Mouse (Mus musculus) heart, postnatal 0 days (tissue): ENCODE measurements around the gene Aqp5. TPM values are rescaled to one million over a fixed set of nuclear protein-coding genes. Genes with fewer than 3 reads are reported as not detected.

Source experiments
- ATAC-seq: fragments of 200-750 bp; cut with Nextera tagmentation; 2 replicates; pipeline ENCODE4 v1.8.0; 2017; ENCODE audit warnings: low read depth, moderate number of reproducible peaks, moderate library complexity; ENCODE audit not compliant: insufficient read depth
- DNase-seq: peaks from one replicate; pipeline ENCODE4 v3.0.0-alpha.2; 2016; ENCODE audit warnings: low spot score
- H3K27ac ChIP-seq: fragments of 300-500 bp; sonication (generic); 2 replicates; pipeline ENCODE4 v1.5.1; 2014; ENCODE audit warnings: low read depth, mild to moderate bottlenecking
- H3K27me3 ChIP-seq: fragments of 300-500 bp; sonication (generic); 2 replicates; pipeline ENCODE4 v1.6.1; 2014; ENCODE audit warnings: low read length, mixed read lengths; ENCODE audit not compliant: control insufficient read depth, insufficient read depth
- H3K36me3 ChIP-seq: fragments of 300-500 bp; sonication (generic); replicated peaks from 2 replicates; pipeline ENCODE4 v1.6.1; 2014; ENCODE audit warnings: low read length, mixed read lengths; ENCODE audit not compliant: control insufficient read depth, insufficient read depth
- H3K4me1 ChIP-seq: fragments of 300-500 bp; sonication (generic); 2 replicates; pipeline ENCODE4 v1.6.1; 2014; ENCODE audit warnings: antibody characterized with exemption; ENCODE audit not compliant: control insufficient read depth, insufficient read depth
- H3K4me2 ChIP-seq: fragments of 300-500 bp; sonication (generic); 2 replicates; pipeline ENCODE4 v1.6.1; 2014; ENCODE audit warnings: low read depth, mild to moderate bottlenecking, low read length, moderate library complexity
- H3K4me3 ChIP-seq: fragments of 300-500 bp; sonication (generic); 2 replicates; pipeline ENCODE4 v1.5.1; 2014; ENCODE audit warnings: low read depth, low read length
- H3K9ac ChIP-seq: fragments of 300-500 bp; sonication (generic); replicated peaks from 2 replicates; pipeline ENCODE4 v1.6.1; 2014; ENCODE audit warnings: low read depth, low read length, mixed read lengths
- H3K9me3 ChIP-seq: fragments of 300-500 bp; sonication (generic); replicated peaks from 2 replicates; pipeline ENCODE4 v1.6.1; 2016; ENCODE audit warnings: low read length; ENCODE audit not compliant: control insufficient read depth
- CTCF ChIP-seq: IDR thresholded peaks from 2 replicates; pipeline ENCODE4 v1.5.1; 2016; ENCODE audit warnings: antibody characterized with exemption, control low read depth, low read depth
- EP300 ChIP-seq: IDR thresholded peaks from 2 replicates; pipeline ENCODE4 v1.6.1; 2016; ENCODE audit warnings: antibody characterized with exemption, low read depth
- WGBS: fragments of 180-500 bp; shearing (Covaris S2); extraction: QIAGEN DNeasy Blood & Tissue Kit; methylation state at CpG from one replicate; pipeline ENCODE4 v1.1.7; 2014; 5-methylcytosine and 5-hydroxymethylcytosine counted together
- polyA plus RNA-seq: library from polyadenylated mRNA; unstranded; fragments of >200 nt; fragmentation: Nextera tagmentation; extraction: Ambion mirVana; gene quantifications from 2 replicates; pipeline ENCODE4 v1.2.1, GENCODE M21; 2015
- total RNA-seq: library from RNA; depleted of rRNA; stranded (reverse); fragments of >200 nt; gene quantifications from 2 replicates; pipeline ENCODE4 v1.2.3, GENCODE M21; 2014; ENCODE audit warnings: low replicate concordance

The Aqp5 gene
- total and polyA plus RNA-seq, 2 experiments from 2014 or later = 0.25 TPM; not detected in 1

DNA sequence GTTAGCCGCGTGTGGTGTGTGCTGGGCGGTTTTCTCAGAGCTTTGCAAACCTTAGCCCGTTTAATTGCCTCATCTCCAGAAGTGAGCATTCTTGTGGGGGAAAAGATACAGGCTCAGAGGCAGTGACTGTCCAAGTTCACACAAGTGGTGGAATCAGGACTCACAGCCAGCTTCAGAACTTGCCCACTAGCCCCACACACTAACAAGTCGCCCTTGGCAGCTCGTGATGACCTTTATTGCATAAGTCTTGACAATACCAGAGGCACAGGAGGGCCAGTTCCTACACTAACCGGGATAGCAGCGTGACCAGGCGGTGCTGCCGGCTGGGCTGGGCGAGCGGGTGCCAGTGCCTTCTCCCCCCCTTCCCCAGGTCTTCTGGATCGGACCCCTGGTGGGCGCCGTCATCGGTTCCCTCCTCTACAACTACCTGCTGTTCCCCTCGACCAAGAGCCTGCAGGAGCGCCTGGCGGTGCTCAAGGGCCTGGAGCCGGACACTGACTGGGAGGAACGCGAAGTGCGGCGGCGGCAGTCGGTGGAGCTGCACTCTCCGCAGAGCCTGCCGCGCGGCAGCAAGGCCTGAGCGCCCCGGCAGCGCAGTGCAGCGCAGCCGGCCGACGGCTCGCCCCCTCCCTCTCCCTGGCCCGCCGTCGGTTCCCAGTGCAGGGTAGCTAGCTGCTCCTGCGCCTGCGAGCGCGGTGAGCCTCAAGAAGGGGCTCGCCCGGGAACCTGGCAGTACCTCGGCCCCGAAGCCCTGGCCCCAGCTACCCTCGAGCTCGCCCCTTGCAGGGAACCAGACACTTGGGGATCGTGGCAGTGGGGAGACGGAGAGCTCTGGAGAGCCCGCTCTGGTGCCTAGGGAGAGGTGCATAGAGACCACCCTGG lies 6.9 kb upstream of the Aqp5 start:
- WGBS = 2% methylated on average over 53 of the region's 54 CpGs
- DNase-seq (peak; percentile 23), ATAC-seq (peak; percentile 55)

DNA sequence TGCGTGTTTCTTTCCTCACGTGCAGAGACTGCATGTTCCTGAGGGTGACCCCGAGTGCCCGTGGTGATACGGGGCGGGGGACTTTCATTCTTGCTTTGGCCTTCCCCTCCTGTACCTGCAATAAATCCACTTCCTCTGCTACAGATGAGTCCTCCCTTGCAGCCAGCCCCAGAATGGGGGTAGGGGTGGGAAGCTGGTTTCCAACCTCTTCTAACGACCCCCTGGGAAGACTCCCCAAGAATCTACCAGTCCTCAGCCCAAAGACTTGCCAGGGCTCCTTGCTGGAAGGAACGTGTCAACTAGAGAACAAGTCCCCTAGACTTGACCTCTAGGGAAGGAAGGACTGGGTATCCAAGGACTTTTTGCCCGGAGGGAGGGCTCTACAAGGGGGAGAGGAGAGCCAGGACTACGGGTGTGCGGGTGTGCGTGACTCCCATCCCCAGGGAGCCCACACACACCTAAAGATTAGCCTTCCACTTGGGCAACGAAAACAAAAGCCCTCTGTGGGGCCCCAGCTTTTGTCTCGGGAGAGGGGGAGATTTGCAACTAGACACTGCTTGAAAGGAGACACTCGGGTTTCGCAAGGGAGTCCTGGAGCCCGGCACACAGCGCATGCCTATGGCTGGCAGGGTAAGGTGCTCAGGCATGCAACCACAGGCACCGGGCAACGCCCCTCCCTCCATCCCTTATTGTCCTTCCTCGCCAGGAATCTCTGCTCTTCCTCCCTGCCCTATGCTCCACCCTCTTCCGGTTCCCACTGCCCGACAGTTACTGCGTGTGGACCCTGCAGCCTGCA lies 6.0 kb upstream of the Aqp5 start:
- H3K4me2 ChIP-seq = peak overlapping the region; percentile 50
- H3K27ac ChIP-seq = no peak overlapping the region
- H3K36me3 ChIP-seq = no peaks in the 10 kb centered on the region
- no peak; the same call in 1 of the 2 replicates for ATAC-seq
- no peak overlapping the region for H3K9ac ChIP-seq
- DNase-seq = no peak
- H3K9me3 ChIP-seq = no peaks in the 10 kb centered on the region
- no peak for TF ChIP-seq CTCF
- no peak for TF ChIP-seq EP300
- H3K4me1 ChIP-seq = peaks cover 13% of the 10 kb centered on the region; the same call in 1 of the 2 replicates
- WGBS = 2% methylated on average over 24 of the region's 24 CpGs
- peaks cover 93% of the 10 kb centered on the region for H3K27me3 ChIP-seq
- peak overlapping the region; percentile 39 for H3K4me3 ChIP-seq

More for the DNA sequence above, 6.9 kb upstream of the Aqp5 start:
- peaks cover 93% of the 10 kb centered on the region for H3K27me3 ChIP-seq
- H3K4me3 ChIP-seq = peak overlapping the region; percentile 39
- H3K4me2 ChIP-seq = peak overlapping the region; percentile 50
- no peak overlapping the region for H3K9ac ChIP-seq
- TF ChIP-seq CTCF (no peak), EP300 (no peak)
- no peak overlapping the region for H3K27ac ChIP-seq
- no peaks in the 10 kb centered on the region for H3K36me3 ChIP-seq
- peaks cover 13% of the 10 kb centered on the region; the same call in 1 of the 2 replicates for H3K4me1 ChIP-seq
- H3K9me3 ChIP-seq = no peaks in the 10 kb centered on the region

DNA sequence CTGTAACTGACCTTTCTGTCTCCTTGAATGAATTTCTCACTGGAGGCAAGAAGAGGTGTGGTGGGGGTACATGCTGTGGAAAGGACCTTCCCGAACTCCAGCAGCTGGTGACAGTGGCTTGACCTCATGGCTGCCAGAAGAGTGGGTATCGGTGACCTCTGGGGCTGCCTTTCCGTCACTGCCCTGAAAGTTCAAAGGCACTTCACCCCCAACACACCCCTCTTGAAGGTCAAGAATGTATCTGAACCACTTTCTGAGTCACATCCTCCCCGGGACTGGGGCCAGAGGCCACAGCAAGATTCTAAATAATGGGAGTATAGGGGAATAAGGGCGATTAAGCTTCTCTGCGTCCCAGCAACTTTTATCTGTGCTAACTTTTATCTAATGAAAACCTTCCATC lies 4.8 kb upstream of the Aqp5 start:
- Histone ChIP-seq H3K27ac (no peak overlapping the region), H3K27me3 (peaks cover 94% of the 10 kb centered on the region), H3K4me2 (no peak overlapping the region), H3K9me3 (no peaks in the 10 kb centered on the region), H3K9ac (no peak overlapping the region), H3K4me1 (peaks cover 13% of the 10 kb centered on the region; the same call in 1 of the 2 replicates), H3K4me3 (no peak overlapping the region), H3K36me3 (no peaks in the 10 kb centered on the region)
- no peak for ATAC-seq
- no peak for DNase-seq
- TF ChIP-seq EP300 (no peak), CTCF (no peak)
- 59% methylated on average over 6 of the region's 6 CpGs for WGBS

DNA sequence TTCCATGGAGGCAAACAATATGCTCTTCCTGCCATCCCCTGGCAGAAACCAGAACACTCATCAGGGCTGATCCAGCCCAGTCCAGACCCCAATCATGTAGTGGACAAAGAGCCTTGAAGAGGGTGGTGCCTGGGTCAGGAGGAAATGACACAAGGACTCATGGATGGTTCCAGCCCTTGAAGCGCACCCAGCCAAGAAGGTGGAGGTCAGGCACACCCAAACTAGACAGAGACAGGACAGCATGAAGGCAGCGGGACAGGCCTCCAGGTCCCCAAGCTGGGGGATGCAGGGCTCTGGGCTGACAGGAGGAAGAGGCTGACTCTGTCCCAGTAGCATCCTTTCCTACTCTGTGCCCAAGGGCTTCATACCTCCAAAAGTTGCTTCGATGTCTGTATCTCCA lies 4.1 kb upstream of the Aqp5 start:
- H3K27ac ChIP-seq = no peak overlapping the region
- no peak overlapping the region for H3K4me3 ChIP-seq
- H3K4me2 ChIP-seq = no peak overlapping the region
- 82% methylated on average over 3 of the region's 3 CpGs for WGBS
- H3K9ac ChIP-seq = no peak overlapping the region
- no peaks in the 10 kb centered on the region for H3K36me3 ChIP-seq
- no peak for DNase-seq
- peaks cover 13% of the 10 kb centered on the region; the same call in 1 of the 2 replicates for H3K4me1 ChIP-seq
- no peaks in the 10 kb centered on the region for H3K9me3 ChIP-seq
- no peak for ATAC-seq
- TF ChIP-seq EP300 = no peak
- no peak for TF ChIP-seq CTCF
- peaks cover 94% of the 10 kb centered on the region for H3K27me3 ChIP-seq

GRCm38 (mm10) chr15:99589237-99589636 lies 1.3 kb upstream of the Aqp5 start:
- H3K9ac ChIP-seq = no peak overlapping the region
- no peaks in the 10 kb centered on the region for H3K36me3 ChIP-seq
- H3K4me3 ChIP-seq = no peak overlapping the region
- DNase-seq = no peak
- no peak overlapping the region for H3K4me2 ChIP-seq
- no peak for ATAC-seq
- H3K9me3 ChIP-seq = no peaks in the 10 kb centered on the region
- H3K27me3 ChIP-seq = peaks cover 98% of the 10 kb centered on the region
- peaks cover 10% of the 10 kb centered on the region; the same call in 1 of the 2 replicates for H3K4me1 ChIP-seq
- no peak for TF ChIP-seq CTCF
- no peak for TF ChIP-seq EP300
- no peak overlapping the region for H3K27ac ChIP-seq
- 13% methylated on average over 9 of the region's 9 CpGs for WGBS
